In genomic region chr2:69113829-69114547, GRCm38 (mm10) we compare ENCODE assay signal across 13 mouse cellular contexts. TPM values are rescaled to one million over a fixed set of nuclear protein-coding genes. Genes with fewer than 3 reads are reported as not detected.
DNase-seq lines count a peak whose midpoint lies in the region; ATAC-seq and TF ChIP-seq lines count a peak whose summit lies in the region.
"Had no signal": no experiment of that assay in that cellular context is flagged by ENCODE, and none has a peak within 500 bp of the region (broad histone marks: within the 10 kb centered on the region; RNA-seq: fewer than 3 reads in every experiment).

No protein-coding gene starts in this region.

- DNase-seq in forebrain, embryonic 11.5 days (ENCODE audit: low spot score): no peak
- DNase-seq in kidney, adult 2 months: peak; percentile 27
- no peak for DNase-seq in kidney, postnatal 14 days
- peak; percentile 47 for DNase-seq in lung, postnatal 14 days
- no peak for DNase-seq in left cerebral cortex, adult 8-10 months (ENCODE audit: low spot score in 2 of 2)
- no peak for DNase-seq in left cerebral cortex, postnatal 14 days (ENCODE audit: low spot score in 2 of 2)
- DNase-seq: B cell, adult 2 months; cerebellum, postnatal 36 days; layer of hippocampus, postnatal 36 days had no signal

- no peaks in the 10 kb centered on the region for H3K27me3 ChIP-seq in forebrain, embryonic 15.5 days
- no peaks in the 10 kb centered on the region for H3K27me3 ChIP-seq in forebrain, embryonic 11.5 days (ENCODE audit: control insufficient read depth, insufficient read depth, low read length)
- no peaks in the 10 kb centered on the region for H3K27me3 ChIP-seq in kidney, adult 2 months (replicated peaks; ENCODE audit: control insufficient read depth, insufficient read depth, low read length)
- H3K27me3 ChIP-seq in forebrain, embryonic 16.5 days (replicated peaks; ENCODE audit: control insufficient read depth, insufficient read depth, low read length): no peaks in the 10 kb centered on the region

- peak; percentile 24; the same call in 1 of the 2 replicates for ATAC-seq in forebrain, embryonic 15.5 days (replicated peaks)
- no peak for ATAC-seq in forebrain, embryonic 11.5 days (replicated peaks; ENCODE audit: low FRiP score)
- peak; percentile 37; the same call in 1 of the 2 replicates for ATAC-seq in forebrain, embryonic 16.5 days

- peaks cover 13% of the 10 kb centered on the region; the same call in 1 of the 2 replicates for H3K4me1 ChIP-seq in forebrain, embryonic 15.5 days
- no peaks in the 10 kb centered on the region for H3K4me1 ChIP-seq in forebrain, embryonic 11.5 days (replicated peaks; ENCODE audit: control insufficient read depth, insufficient read depth, low read length)
- no peaks in the 10 kb centered on the region for H3K4me1 ChIP-seq in kidney, adult 2 months (ENCODE audit: control insufficient read depth, insufficient read depth, low read length)
- H3K4me1 ChIP-seq in forebrain, embryonic 16.5 days (replicated peaks; ENCODE audit: control insufficient read depth, insufficient read depth, low read length): peaks cover 9% of the 10 kb centered on the region

- no peak overlapping the region for H3K9ac ChIP-seq in forebrain, embryonic 15.5 days (replicated peaks)
- H3K9ac ChIP-seq in forebrain, embryonic 11.5 days (ENCODE audit: low read length): no peak overlapping the region
- H3K9ac ChIP-seq in forebrain, embryonic 16.5 days (replicated peaks; ENCODE audit: low read depth, low read length): no peak overlapping the region

- peaks cover 6% of the 10 kb centered on the region; the same call in 1 of the 2 replicates for H3K36me3 ChIP-seq in forebrain, embryonic 15.5 days
- no peaks in the 10 kb centered on the region for H3K36me3 ChIP-seq in forebrain, embryonic 11.5 days (ENCODE audit: control insufficient read depth, insufficient read depth, low read length)
- no peaks in the 10 kb centered on the region; the same call in none of the 2 replicates for H3K36me3 ChIP-seq in kidney, adult 2 months (ENCODE audit: control insufficient read depth, insufficient read depth, low read length)
- H3K36me3 ChIP-seq in forebrain, embryonic 16.5 days (ENCODE audit: control insufficient read depth, insufficient read depth): peaks cover 3% of the 10 kb centered on the region; the same call in 1 of the 2 replicates

- H3K4me2 ChIP-seq in forebrain, embryonic 15.5 days (replicated peaks): no peak overlapping the region
- no peak overlapping the region for H3K4me2 ChIP-seq in forebrain, embryonic 11.5 days (ENCODE audit: low read depth, low read length, severe bottlenecking)
- H3K4me2 ChIP-seq in forebrain, embryonic 16.5 days (ENCODE audit: low read length): no peak overlapping the region

- TF ChIP-seq CTCF in kidney, adult 2 months (conservative IDR thresholded peaks at IDR 0.05; ENCODE audit: insufficient read depth, insufficient read length, low read depth, low read length): no peak

- H3K4me3 ChIP-seq in forebrain, embryonic 15.5 days: no peak overlapping the region
- H3K4me3 ChIP-seq in forebrain, embryonic 11.5 days (ENCODE audit: low read depth, low read length): no peak overlapping the region
- no peak overlapping the region for H3K4me3 ChIP-seq in kidney, adult 2 months (ENCODE audit: insufficient read depth, low read depth, low read length)
- no peak overlapping the region for H3K4me3 ChIP-seq in forebrain, embryonic 16.5 days (replicated peaks; ENCODE audit: low read length)

- 51% methylated on average over 10 of the region's 10 CpGs for WGBS in forebrain, embryonic 15.5 days
- 86% methylated on average over 10 of the region's 10 CpGs for WGBS in forebrain, embryonic 11.5 days
- 67% methylated on average over 10 of the region's 10 CpGs for WGBS in kidney, adult 2 months
- WGBS in forebrain, embryonic 16.5 days: 41% methylated on average over 10 of the region's 10 CpGs

- H3K9me3 ChIP-seq in forebrain, embryonic 15.5 days: no peaks in the 10 kb centered on the region
- H3K9me3 ChIP-seq in forebrain, embryonic 11.5 days (ENCODE audit: control insufficient read depth, low read length): no peaks in the 10 kb centered on the region; the same call in 1 of the 2 replicates
- peaks cover 7% of the 10 kb centered on the region for H3K9me3 ChIP-seq in forebrain, embryonic 16.5 days (ENCODE audit: control insufficient read depth, low read length)

- no peak for TF ChIP-seq POLR2A in kidney, adult 2 months (IDR thresholded peaks at IDR 0.05; ENCODE audit: low read depth, low read length)

- H3K27ac ChIP-seq in forebrain, embryonic 15.5 days (replicated peaks): peak overlapping the region; percentile 49; the same call in 1 of the 2 replicates
- no peak overlapping the region for H3K27ac ChIP-seq in forebrain, embryonic 11.5 days (ENCODE audit: low read depth, low read length)
- H3K27ac ChIP-seq in kidney, adult 2 months (ENCODE audit: insufficient read depth, low read depth, low read length): no peak overlapping the region
- H3K27ac ChIP-seq in forebrain, embryonic 16.5 days (ENCODE audit: low read length): no peak overlapping the region
- H3K27ac ChIP-seq: kidney, postnatal 0 days had no signal

- intact Hi-C loops in left cerebral cortex, postnatal 14 days (cut with DNase I): no loop called here

RNA-seq across cellular contexts. Expression of gene Nostrin, which starts 21.6 kb away (rescaled TPM):
- polyA plus RNA-seq in forebrain, embryonic 15.5 days (2015; fragmentation: Nextera tagmentation; extraction: Ambion mirVana): 1.2 and 1.6 TPM in 2 replicates
- 0.92 and 1.1 TPM in 2 replicates for polyA plus RNA-seq in forebrain, embryonic 11.5 days (2014; fragmentation: Nextera tagmentation; extraction: Ambion mirVana)
- 0.75 and 1.0 TPM in 2 replicates for polyA plus RNA-seq in kidney, adult 2 months (2012; rRNA removed)
- 2.0 and 2.2 TPM in 2 replicates for polyA plus RNA-seq in forebrain, embryonic 16.5 days (2015; fragmentation: Nextera tagmentation; extraction: Ambion mirVana)
- total RNA-seq in left cerebral cortex, adult 8-10 months (2022): 1 to 10 TPM; 4.1 to 4.5 (median 4.3) TPM
- total RNA-seq in left cerebral cortex, postnatal 14 days (2021): 1 to 10 TPM; 4.7 to 7.6 TPM
- total RNA-seq: MEL had no signal

Comparison
In these comparisons a context has a peak if more than half of its experiments do, and no peak if none do; other contexts are left out.
1. DNase-seq: peak in kidney, adult 2 months (single experiment) and lung, postnatal 14 days (single experiment); none in forebrain, embryonic 11.5 days (single experiment), kidney, postnatal 14 days (single experiment), left cerebral cortex, adult 8-10 months (0 of 2) and left cerebral cortex, postnatal 14 days (0 of 2).